Mouse (Mus musculus): ENCODE data around the gene Ssu2.

The Ssu2 gene

GRCm38 (mm10) chr6:112337667-112338066, 50.2 kb downstream of the Ssu2 start:
- DNase-seq: no peak

DNA sequence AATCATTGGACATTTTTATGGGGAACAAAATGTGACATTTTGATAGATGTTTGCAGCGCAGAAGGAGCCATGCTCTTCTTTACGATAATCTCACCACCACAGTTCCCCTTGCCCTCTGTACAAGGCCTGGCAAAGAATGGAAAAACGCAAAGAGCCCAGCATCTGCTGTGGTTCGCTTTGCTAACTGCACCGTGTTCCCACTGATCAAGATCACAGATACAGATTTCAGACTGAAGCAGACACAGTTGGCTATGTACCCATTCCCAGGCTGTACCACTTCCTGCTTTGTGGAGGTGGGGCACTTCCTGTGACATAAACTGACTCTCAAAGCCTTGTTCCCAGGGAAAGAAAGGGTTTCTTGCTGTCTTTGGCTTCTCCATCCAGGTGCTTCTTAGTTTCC, 53.9 kb downstream of the Ssu2 start:
- peak in 1 of 2 experiments; percentile 13 for DNase-seq

DNA sequence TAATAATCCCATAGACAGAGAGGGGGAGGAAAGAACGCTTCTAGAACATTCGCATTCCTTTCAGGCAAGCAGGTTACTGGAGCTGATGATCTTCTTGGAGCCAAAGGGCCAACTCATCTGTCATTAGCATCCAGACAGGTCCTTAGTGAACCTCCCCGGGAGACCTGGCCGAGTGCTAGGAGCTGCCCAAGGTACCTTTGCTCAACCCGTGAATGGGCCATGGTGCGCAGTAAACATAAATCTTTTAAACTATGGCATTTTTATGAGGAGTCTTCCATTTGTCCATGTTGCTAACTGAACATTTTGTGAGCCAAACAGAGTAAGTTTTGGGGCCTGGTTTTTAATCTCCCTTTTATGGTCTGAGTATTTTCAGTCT, 56.6 kb downstream of the Ssu2 start:
- no peak for DNase-seq

DNA sequence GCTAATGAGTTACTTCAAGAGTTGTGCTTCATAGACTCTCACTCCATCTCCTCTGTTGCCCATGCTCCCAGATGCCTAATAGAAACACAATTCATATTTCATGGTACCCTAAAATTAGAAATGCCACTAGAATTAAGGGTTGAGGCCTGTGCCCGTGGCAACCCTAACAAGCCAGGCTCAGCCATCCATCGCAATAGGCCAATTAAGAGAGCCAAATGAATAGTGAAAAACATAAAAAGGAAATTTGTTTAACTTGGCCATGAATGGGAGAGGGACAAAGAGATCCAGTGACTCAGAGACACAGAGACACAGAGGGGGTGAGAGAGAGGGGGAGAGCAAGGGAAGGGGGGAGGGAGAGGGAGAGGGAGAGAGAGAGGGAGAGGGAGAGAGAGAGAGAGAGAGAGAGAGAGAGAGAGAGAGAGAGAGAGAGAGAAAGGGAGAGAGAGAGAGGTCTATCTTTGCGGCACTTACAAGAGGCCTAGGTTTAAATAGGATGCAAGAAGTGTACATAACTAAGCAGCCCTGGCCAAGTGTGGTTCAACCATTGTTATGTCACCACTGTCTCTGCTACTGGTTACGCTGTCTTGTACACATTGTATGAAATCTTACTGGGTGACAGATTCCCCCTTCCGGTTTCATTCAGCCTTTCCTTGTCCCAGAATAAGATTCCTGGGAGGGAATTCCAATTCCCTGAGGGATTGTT, 57.2 kb downstream of the Ssu2 start:
- no peak for DNase-seq

- DNase-seq: no peak
These were observed 60.0 kb downstream of the Ssu2 start for GRCm38 (mm10) chr6:112327793-112328192.

GRCm38 (mm10) chr6:112325213-112325612, 62.6 kb downstream of the Ssu2 start:
- no peak for DNase-seq

- DNase-seq: no peak
These were observed 64.9 kb downstream of the Ssu2 start for GRCm38 (mm10) chr6:112322916-112323315.

DNA sequence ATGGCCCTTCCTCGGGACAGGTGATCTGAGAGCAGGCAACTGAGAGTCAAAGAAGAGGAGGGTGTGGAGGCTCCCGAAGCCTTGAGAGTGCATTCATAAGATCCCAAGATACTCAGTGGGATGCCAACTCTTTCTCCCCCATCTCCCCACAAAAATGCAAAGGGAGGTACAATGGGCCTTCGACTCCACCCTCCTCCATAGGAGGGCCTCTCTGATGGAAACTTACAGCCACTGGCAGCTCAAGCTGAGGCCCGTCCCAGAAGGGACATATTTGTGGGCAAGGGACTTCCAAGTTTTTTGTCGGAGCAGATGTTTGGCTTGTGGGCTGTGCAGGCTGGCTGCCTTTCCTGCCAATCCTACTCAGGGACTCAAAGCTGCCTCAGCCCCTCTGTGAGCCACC, 67.1 kb downstream of the Ssu2 start:
- no peak for DNase-seq

DNA sequence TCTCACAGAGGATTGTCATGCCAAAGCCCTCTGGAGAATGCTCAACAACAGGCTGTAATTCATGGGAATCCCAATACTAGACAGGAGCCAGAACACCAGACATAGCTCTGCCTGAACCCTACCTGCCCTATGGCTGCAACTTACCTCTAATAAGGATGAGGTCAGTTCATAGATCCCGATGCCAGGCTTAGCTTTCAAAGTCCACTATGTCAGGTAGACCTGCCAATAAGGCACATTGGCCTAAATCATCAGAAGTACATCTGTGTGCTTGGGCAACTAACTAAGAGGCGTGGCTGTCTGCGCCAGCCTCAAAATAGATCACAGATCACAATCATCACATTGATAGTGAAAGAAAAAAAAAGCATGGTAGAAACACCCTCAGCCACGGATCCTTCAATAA, 68.4 kb downstream of the Ssu2 start:
- no peak for DNase-seq

DNA sequence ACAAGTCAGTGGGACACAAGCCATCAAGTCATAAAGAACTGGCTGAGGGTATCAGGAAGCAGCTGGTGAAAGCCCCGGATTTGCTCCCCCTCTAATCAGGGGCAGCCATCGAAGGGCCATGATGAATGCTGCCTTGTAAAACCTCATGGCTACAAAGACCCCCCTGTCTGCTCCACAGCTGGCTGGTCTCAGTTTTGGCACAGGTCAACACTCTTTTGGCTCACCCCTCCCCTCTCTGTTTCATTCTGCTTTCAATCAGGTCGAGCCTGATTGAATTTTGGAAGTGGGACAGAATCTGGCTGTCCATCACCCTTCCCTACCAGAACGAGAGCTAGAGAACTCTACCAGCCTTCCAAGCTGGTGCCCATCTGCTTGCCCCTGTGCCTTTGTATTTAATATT, 76.4 kb downstream of the Ssu2 start:
- DNase-seq: no peak

- no peak for DNase-seq
These were observed 78.4 kb downstream of the Ssu2 start for GRCm38 (mm10) chr6:112309330-112309938.

Data from thymus, postnatal 36 days (tissue).